Mouse (Mus musculus): ENCODE measurements at regions not wholly inside any gene's neighbourhood (a gene's known extent, or its start where the extent isn't known, plus 50 kb on each side); places are given as distances from the start of the nearest gene placed in this dataset.

DNA sequence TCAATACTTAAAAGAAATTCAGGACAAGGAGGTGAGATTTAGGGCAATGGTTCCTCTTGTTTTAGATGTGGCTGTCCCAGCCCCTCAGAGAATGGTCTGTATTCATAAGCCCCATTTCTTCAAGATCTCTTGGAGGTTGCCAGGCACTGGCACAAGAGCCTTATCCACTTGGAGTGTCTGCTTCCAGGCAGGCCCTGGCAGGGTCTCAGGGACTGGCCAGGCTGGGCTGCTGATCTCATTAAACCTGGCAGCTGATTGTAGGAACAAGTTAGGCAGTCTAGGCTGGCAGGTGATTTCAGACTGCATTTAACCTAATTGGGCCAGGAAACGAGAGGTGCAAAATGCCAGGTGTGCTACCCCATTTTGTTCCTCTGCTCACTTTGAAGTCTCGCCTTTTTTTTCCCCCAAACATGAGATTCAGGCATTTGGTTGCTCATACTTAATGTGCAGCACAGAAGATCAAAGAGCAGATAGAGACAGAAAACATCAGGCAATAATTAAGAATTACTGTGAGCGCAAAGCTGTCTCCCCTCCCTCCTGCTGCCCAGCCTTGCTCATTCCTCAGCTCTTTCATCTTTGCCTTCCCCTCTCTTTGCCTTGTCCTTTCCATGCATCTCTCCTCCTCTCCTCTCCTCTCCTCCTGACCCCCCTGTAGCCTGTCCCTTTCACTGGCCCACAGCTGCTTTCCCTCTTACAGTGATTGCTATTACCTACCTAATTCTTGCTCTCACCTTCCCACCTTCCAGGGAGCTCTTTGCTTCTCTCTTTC is 449.3 kb downstream of the Gm9195 start:
- Histone ChIP-seq H3K9me3 (replicated peaks) (no peaks in the 10 kb centered on the region), H3K36me3 (no peaks in the 10 kb centered on the region), H3K27ac (no peak overlapping the region), H3K4me2 (no peak overlapping the region), H3K4me3 (no peak overlapping the region), H3K4me1 (no peaks in the 10 kb centered on the region), H3K9ac (no peak overlapping the region), H3K27me3 (replicated peaks) (no peaks in the 10 kb centered on the region)
- ATAC-seq = no peak
- 57% methylated on average over 3 of the region's 3 CpGs for WGBS (ENCODE audit: insufficient replicate concordance)

DNA sequence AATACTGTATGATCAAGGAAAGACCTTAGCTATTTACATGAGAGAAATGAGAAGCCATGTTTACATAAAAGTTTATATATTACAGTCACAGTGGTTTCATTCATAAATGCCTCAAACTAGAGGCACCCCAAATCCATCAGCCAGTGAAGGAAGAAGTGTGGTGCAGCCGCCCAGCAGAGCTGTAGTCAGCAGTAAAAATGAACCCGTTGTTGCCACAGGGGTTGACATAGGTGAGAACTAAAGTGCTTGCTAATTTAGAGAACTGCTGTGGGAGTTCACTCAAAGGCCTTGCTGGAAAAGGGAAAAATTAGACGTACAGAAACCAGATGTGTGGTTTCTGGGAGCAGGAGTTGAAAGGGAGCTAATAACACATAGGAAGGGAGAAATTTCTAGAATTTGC is 461.2 kb downstream of the Gm9195 start:
- Histone ChIP-seq H3K27me3 (replicated peaks) (no peaks in the 10 kb centered on the region), H3K36me3 (no peaks in the 10 kb centered on the region), H3K9me3 (replicated peaks) (no peaks in the 10 kb centered on the region), H3K4me3 (no peak overlapping the region), H3K9ac (no peak overlapping the region), H3K4me2 (no peak overlapping the region), H3K4me1 (no peaks in the 10 kb centered on the region), H3K27ac (no peak overlapping the region)
- WGBS (ENCODE audit: insufficient replicate concordance) = 62% methylated on average over 3 of the region's 3 CpGs
- ATAC-seq = no peak

DNA sequence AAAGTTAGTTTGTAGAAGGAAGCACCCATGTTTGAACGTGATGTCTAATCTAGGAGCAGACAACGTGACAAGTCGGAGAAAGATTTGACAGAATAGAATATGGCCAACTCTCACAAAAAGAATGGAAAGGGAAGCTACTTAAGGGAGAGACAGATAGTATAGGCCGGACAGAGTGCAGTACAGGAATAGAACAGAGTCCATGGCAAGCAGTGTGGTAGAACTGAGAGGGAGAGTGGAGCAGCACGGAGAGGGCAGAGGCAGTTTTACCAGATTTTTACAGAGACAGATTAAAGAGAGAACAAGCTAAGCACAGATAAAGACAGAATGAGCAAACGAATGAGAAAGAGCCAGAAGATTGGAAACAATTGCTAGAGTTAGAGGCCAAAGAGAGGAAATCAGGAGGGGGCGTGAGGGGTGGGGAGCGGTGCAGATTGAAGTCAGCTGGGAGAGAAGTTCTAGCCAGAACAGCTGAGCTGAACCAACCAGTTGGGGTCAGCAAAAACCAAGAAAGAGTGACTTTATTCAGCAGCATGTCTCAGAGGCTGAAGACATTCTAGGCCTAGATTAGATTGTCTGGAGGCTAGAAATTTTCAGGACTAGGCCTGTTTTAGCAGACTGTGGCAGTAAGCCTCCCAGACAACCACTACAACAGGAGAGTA is 464.1 kb downstream of the Gm9195 start:
- H3K4me1 ChIP-seq = no peaks in the 10 kb centered on the region
- 53% methylated on average over 8 of the region's 8 CpGs for WGBS (ENCODE audit: insufficient replicate concordance)
- H3K4me3 ChIP-seq = no peak overlapping the region
- no peak for ATAC-seq
- H3K4me2 ChIP-seq = no peak overlapping the region
- H3K9ac ChIP-seq = no peak overlapping the region
- H3K27ac ChIP-seq = no peak overlapping the region
- no peaks in the 10 kb centered on the region for H3K9me3 ChIP-seq (replicated peaks)
- no peaks in the 10 kb centered on the region for H3K27me3 ChIP-seq (replicated peaks)
- no peaks in the 10 kb centered on the region for H3K36me3 ChIP-seq

- 55% methylated on average over 2 of the region's 2 CpGs for WGBS (ENCODE audit: insufficient replicate concordance)
- H3K9ac ChIP-seq = no peak overlapping the region
- no peak overlapping the region for H3K4me2 ChIP-seq
- no peaks in the 10 kb centered on the region for H3K9me3 ChIP-seq (replicated peaks)
- ATAC-seq = no peak
- H3K27me3 ChIP-seq (replicated peaks) = no peaks in the 10 kb centered on the region
- no peak overlapping the region for H3K4me3 ChIP-seq
- H3K27ac ChIP-seq = no peak overlapping the region
- H3K36me3 ChIP-seq = no peaks in the 10 kb centered on the region
- no peaks in the 10 kb centered on the region for H3K4me1 ChIP-seq
Observed at GRCm38 (mm10) chr14:72004371-72004770, 487.3 kb downstream of the Gm9195 start.

DNA sequence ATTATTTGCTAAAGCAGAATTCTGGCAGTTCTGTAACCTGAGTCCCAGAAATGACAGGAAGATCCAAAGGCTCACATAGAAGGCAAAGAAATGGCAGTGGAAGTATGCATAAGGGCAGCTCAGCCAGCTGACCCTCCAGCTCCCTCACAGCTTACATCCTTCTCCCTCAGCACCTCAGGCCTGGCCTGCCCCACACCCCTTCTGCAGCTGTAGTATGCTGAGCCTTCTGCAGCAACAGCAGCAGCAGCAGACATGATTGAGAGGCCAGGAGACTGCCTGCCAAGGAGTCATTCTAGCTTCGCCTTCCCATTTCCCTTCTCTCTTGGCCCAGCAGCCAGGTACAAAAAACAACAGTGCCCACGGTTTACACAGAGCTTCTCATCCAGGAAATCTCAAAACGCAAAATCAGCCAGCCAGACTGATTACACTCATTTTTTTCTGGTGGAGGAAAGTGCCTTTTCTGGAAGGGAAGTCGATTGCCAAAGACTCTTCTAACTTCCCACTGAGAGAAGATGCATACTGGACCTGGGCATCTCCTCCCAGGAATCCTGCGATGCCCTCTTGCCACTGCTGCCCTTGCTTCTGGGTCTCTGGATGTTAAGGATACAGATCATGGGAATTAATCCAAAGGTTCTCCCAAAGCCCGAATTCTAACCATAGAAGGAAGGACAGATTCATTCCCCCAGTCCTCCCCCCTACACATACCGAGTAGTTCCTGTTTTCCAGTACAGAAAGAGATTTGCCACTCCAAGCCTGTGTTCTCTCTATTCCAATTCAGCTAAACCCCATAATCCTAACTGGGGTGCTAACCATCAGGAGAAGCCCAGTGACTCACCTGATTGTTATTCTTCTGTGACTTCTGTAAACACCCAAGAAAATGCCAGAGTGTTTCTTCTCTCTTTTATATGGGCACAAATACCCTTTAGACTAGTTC is 489.2 kb downstream of the Gm9195 start:
- no peaks in the 10 kb centered on the region for H3K9me3 ChIP-seq (replicated peaks)
- no peaks in the 10 kb centered on the region for H3K4me1 ChIP-seq
- H3K27me3 ChIP-seq (replicated peaks) = no peaks in the 10 kb centered on the region
- no peak overlapping the region for H3K27ac ChIP-seq
- ATAC-seq = no peak
- H3K36me3 ChIP-seq = no peaks in the 10 kb centered on the region
- 26% methylated on average over 7 of the region's 7 CpGs for WGBS (ENCODE audit: insufficient replicate concordance)
- no peak overlapping the region for H3K4me2 ChIP-seq
- H3K9ac ChIP-seq = no peak overlapping the region
- no peak overlapping the region for H3K4me3 ChIP-seq

- no peak for ATAC-seq
- Histone ChIP-seq H3K4me1 (no peaks in the 10 kb centered on the region), H3K4me2 (no peak overlapping the region), H3K9me3 (replicated peaks) (no peaks in the 10 kb centered on the region), H3K27ac (no peak overlapping the region), H3K4me3 (no peak overlapping the region), H3K9ac (no peak overlapping the region), H3K36me3 (no peaks in the 10 kb centered on the region), H3K27me3 (replicated peaks) (no peaks in the 10 kb centered on the region)
- WGBS (ENCODE audit: insufficient replicate concordance) = 51% methylated on average over 4 of the region's 4 CpGs
Observed at GRCm38 (mm10) chr14:71973016-71973415, 518.6 kb downstream of the Gm9195 start.

DNA sequence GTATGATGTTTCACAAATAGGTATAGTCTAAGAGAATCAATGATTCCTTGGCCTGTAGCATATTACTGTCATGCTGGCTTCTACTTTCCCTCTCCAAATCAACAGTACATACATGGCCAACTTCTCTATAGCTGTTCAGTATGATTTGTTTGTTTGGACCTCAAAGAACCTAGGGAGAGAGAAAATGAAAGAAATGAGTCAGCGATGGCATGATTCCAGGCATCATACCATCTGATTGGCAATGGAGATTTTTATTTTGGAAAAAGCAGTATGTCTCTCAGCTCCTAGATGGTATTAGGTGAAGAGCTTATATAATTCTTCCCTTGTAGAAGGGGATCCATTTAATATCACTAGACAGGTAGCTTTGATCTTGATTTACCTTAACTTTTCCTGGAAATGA is 519.1 kb downstream of the Gm9195 start:
- H3K27ac ChIP-seq = no peak overlapping the region
- WGBS (ENCODE audit: insufficient replicate concordance) = 88% methylated on average over 1 of the region's 1 CpGs
- H3K9ac ChIP-seq = no peak overlapping the region
- H3K27me3 ChIP-seq (replicated peaks) = no peaks in the 10 kb centered on the region
- H3K4me2 ChIP-seq = no peak overlapping the region
- H3K4me3 ChIP-seq = no peak overlapping the region
- no peak for ATAC-seq
- H3K4me1 ChIP-seq = no peaks in the 10 kb centered on the region
- H3K9me3 ChIP-seq (replicated peaks) = no peaks in the 10 kb centered on the region
- no peaks in the 10 kb centered on the region for H3K36me3 ChIP-seq

GRCm38 (mm10) chr14:71967646-71968045 is 524.0 kb downstream of the Gm9195 start:
- Histone ChIP-seq H3K4me1 (no peaks in the 10 kb centered on the region), H3K27me3 (replicated peaks) (no peaks in the 10 kb centered on the region), H3K36me3 (no peaks in the 10 kb centered on the region), H3K4me2 (no peak overlapping the region), H3K4me3 (no peak overlapping the region), H3K27ac (no peak overlapping the region), H3K9me3 (replicated peaks) (no peaks in the 10 kb centered on the region), H3K9ac (no peak overlapping the region)
- ATAC-seq = no peak
- WGBS (ENCODE audit: insufficient replicate concordance) = 57% methylated on average over 6 of the region's 6 CpGs

DNA sequence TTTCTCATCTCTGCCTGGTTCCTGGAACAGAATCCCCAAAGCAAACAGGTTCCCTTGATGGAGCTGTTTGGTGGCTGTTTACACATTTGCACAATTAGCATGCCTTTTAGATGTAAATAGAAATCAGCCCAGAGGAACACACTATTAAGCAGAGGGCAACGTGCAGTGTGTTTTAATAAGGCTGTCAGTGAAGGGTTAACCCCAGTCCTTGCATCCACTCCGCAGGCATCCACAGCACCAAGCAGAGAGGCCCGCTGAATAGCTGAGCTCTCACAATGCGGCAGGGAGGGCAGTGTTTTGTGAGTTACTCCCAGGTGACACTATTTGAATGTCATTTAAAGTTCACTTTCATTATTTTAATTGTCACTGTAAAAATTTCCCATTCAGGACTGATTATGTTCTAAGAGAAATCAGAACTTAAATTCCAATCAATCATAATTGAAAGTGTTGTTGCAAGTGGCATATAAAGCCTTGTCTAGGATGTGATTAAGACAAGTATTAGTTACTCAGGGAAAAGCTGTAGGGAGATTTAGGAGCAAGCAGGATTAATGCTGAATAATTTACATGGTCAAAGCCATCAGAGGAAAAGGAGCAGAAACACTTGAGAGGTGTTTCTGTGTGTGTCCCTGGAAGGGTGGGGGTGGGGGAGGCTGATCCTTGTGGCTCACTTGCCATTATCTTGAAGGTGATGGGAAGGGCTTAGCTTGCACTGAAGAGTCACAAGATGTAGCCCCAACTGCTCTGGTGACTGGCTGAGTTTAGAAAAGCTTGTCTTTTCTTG is 528.1 kb downstream of the Gm9195 start:
- Histone ChIP-seq H3K4me3 (no peak overlapping the region), H3K4me2 (no peak overlapping the region), H3K4me1 (no peaks in the 10 kb centered on the region), H3K27ac (no peak overlapping the region), H3K9ac (no peak overlapping the region), H3K36me3 (no peaks in the 10 kb centered on the region), H3K27me3 (replicated peaks) (no peaks in the 10 kb centered on the region), H3K9me3 (replicated peaks) (no peaks in the 10 kb centered on the region)
- ATAC-seq = no peak
- WGBS (ENCODE audit: insufficient replicate concordance) = 19% methylated on average over 4 of the region's 4 CpGs

DNA sequence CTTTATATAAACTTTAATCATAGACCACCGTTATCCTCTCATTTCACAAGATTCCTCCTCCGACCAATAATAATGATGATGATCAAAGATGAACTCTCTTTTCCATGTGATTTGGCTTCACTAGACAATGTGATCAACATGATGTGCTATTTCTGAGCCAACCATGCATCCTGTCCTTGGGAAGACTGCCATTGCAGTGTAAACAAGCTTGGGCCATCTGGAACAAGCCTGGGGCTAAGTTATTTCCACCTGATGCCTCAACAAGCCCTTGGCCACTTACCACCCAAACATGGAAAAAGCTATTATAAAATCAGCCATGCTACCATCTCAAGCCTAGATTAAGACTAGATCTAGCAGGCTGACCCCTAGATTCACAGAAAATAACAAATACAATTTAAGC is 542.9 kb downstream of the Gm9195 start:
- Histone ChIP-seq H3K27me3 (replicated peaks) (no peaks in the 10 kb centered on the region), H3K9ac (no peak overlapping the region), H3K27ac (no peak overlapping the region), H3K4me2 (no peak overlapping the region), H3K9me3 (replicated peaks) (no peaks in the 10 kb centered on the region), H3K36me3 (no peaks in the 10 kb centered on the region), H3K4me3 (no peak overlapping the region), H3K4me1 (no peaks in the 10 kb centered on the region)
- no peak for ATAC-seq
- WGBS (ENCODE audit: insufficient replicate concordance) = 61% methylated on average over 2 of the region's 2 CpGs

DNA sequence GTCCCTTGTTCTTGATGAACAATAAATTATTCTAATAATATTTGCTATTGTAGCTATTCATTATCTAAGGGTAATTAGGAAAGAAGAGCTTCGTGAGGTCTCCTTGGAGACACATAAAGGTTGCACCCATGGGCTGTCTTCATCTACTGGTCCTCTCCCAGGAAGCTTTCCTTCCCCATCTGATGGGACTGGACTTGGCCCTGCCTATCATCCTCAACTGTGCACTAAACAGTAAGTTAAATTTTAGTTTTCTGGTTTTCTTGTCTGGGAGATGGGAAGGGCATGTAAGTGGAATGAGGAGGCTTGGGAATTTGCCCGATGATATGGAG is 554.5 kb downstream of the Gm9195 start:
- no peaks in the 10 kb centered on the region for H3K36me3 ChIP-seq
- H3K27ac ChIP-seq = no peak overlapping the region
- 67% methylated on average over 2 of the region's 2 CpGs for WGBS (ENCODE audit: insufficient replicate concordance)
- no peaks in the 10 kb centered on the region for H3K9me3 ChIP-seq (replicated peaks)
- no peak for ATAC-seq
- no peaks in the 10 kb centered on the region for H3K4me1 ChIP-seq
- H3K9ac ChIP-seq = no peak overlapping the region
- H3K27me3 ChIP-seq (replicated peaks) = no peaks in the 10 kb centered on the region
- H3K4me2 ChIP-seq = no peak overlapping the region
- no peak overlapping the region for H3K4me3 ChIP-seq
